Mouse (Mus musculus) stomach, embryonic 16.5 days (tissue): ENCODE results near the gene Foxred2. TPM values are rescaled to one million over a fixed set of nuclear protein-coding genes. Genes with fewer than 3 reads are reported as not detected.
A peak's percentile ranks its signal among the peaks of the same experiment; 100 is the strongest.

Experiments
- ATAC-seq: fragments of 200-750 bp; cut with Nextera tagmentation; 2 replicates; pipeline ENCODE4 v1.8.0; 2017; ENCODE audit warnings: moderate number of reproducible peaks, moderate TSS enrichment; ENCODE audit not compliant: insufficient read depth, low FRiP score
- H3K27ac ChIP-seq: fragments of 300-500 bp; sonication (generic); 2 replicates; pipeline ENCODE4 v1.5.1; 2014; ENCODE audit warnings: low read length
- H3K27me3 ChIP-seq: fragments of 300-500 bp; sonication (generic); 2 replicates; pipeline ENCODE4 v1.6.1; 2014; ENCODE audit warnings: low read length, control low read depth, mixed read lengths; ENCODE audit not compliant: control insufficient read depth, insufficient read depth
- H3K36me3 ChIP-seq: fragments of 300-500 bp; sonication (generic); 2 replicates; pipeline ENCODE4 v1.6.1; 2014; ENCODE audit warnings: low read length; ENCODE audit not compliant: control insufficient read depth, insufficient read depth
- H3K4me1 ChIP-seq: fragments of 300-500 bp; sonication (generic); 2 replicates; pipeline ENCODE4 v1.6.1; 2014; ENCODE audit warnings: low read length, control low read depth, mixed read lengths; ENCODE audit not compliant: control insufficient read depth, insufficient read depth
- H3K4me2 ChIP-seq: fragments of 300-500 bp; sonication (generic); 2 replicates; pipeline ENCODE4 v1.6.1; 2014; ENCODE audit warnings: low read depth, low read length, mixed read lengths
- H3K4me3 ChIP-seq: fragments of 300-500 bp; sonication (generic); replicated peaks from 2 replicates; pipeline ENCODE4 v1.5.1; 2014; ENCODE audit warnings: mild to moderate bottlenecking, low read length
- H3K9ac ChIP-seq: fragments of 300-500 bp; sonication (generic); 2 replicates; pipeline ENCODE4 v1.6.1; 2014; ENCODE audit warnings: low read length
- H3K9me3 ChIP-seq: fragments of 300-500 bp; sonication (generic); replicated peaks from 2 replicates; pipeline ENCODE4 v1.6.1; 2016; ENCODE audit warnings: low read length, control low read depth; ENCODE audit not compliant: control insufficient read depth
- WGBS: fragments of 180-500 bp; shearing (Covaris S2); extraction: QIAGEN DNeasy Blood & Tissue Kit; methylation state at CpG from one replicate; pipeline ENCODE4 v1.1.7; 2014; 5-methylcytosine and 5-hydroxymethylcytosine counted together
- polyA plus RNA-seq: library from polyadenylated mRNA; unstranded; fragments of >200 nt; fragmentation: Nextera tagmentation; extraction: Ambion mirVana; gene quantifications from 2 replicates; pipeline ENCODE4 v1.2.1, GENCODE M21; 2015

Gene Foxred2
- polyA plus RNA-seq, 1 experiment from 2014 or later = 3.3 TPM

DNA sequence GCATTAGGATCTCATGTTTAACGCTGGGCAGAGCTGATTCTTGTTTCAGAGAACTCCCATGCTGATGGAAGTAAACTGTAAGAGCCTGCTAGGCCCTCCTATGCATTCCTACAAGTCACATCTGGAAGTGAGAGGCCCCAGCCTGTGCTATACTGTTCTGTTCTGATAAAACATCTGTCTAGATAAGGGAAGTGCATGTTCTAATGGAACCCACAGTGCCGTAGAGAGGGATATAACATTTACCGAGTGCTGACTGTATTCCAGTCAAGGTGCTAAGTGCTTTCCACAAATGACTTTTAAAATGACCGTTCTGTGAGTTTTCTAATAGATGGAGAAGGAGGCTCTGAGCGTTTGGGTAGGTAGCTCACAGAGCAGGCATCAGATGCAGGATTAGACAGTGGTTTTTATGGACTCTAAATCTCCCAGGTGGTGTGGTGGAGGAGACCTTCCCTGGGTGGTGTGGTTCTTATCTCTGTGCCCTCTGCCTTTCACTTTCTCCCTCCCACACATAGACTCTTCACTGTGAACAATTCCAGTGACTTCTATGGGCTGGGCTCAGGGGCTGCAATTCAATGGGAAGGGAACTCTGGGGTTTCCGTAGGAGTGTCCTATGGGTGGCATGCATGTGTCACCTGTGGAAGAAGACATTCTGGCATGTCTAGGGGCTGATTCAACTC lies 17.8 kb upstream of the Foxred2 start:
- no peak for ATAC-seq
- no peaks in the 10 kb centered on the region for H3K9me3 ChIP-seq
- H3K27ac ChIP-seq = no peak overlapping the region
- no peaks in the 10 kb centered on the region for H3K36me3 ChIP-seq
- WGBS = 63% methylated on average over 6 of the region's 6 CpGs
- no peak overlapping the region for H3K4me2 ChIP-seq
- H3K9ac ChIP-seq = no peak overlapping the region
- H3K27me3 ChIP-seq = no peaks in the 10 kb centered on the region
- H3K4me1 ChIP-seq = peaks cover 4% of the 10 kb centered on the region
- H3K4me3 ChIP-seq = no peak overlapping the region

- Histone ChIP-seq H3K4me2 (peak within 1 kb of the TSS; percentile 76), H3K4me3 (peak within 1 kb of the TSS; percentile 89), H3K27me3 (no peaks in the 10 kb centered on the region), H3K36me3 (peaks cover 10% of the 10 kb centered on the region; the same call in 1 of the 2 replicates), H3K4me1 (peaks cover 11% of the 10 kb centered on the region), H3K9ac (peak within 1 kb of the TSS; percentile 99), H3K9me3 (no peaks in the 10 kb centered on the region), H3K27ac (peak within 1 kb of the TSS; percentile 98)
- ATAC-seq = peak; percentile 89
- under 1% methylated on average over 72 of the region's 72 CpGs for WGBS
Observed at GRCm38 (mm10) chr15:77970470-77971292, 14.2 kb upstream of the Foxred2 start, which contains the start of gene Eif3d. Eif3d (minus strand) TSS chr15:77970813.

DNA sequence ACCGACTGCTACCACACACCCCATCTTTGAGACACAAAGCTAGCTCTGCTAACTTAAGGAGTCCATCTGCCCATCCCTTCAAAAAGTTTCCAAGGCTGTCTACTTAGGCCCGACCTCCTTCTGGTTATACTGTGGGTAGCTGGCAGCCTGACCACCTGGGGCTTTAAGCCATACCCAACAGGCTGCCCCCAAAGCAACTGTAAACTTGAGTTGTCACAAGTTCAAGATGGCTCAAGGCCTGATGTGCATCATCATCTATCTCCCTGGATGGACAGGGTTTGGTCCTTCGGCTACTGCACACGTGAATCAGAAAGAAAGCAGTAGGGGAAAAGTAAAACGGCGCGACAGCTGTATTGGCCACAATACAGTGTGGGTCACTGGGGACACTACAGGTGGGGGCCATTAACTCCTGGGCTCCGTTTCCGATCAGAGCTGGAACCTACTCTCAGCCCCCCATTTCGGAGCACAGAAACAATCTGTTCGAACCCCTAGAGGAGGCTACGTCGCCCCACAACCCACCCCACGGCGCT lies 13.5 kb upstream of the Foxred2 start:
- Histone ChIP-seq H3K27ac (peak overlapping the region; percentile 98), H3K4me1 (peaks cover 11% of the 10 kb centered on the region), H3K9me3 (no peaks in the 10 kb centered on the region), H3K4me2 (peak overlapping the region; percentile 76), H3K36me3 (peaks cover 15% of the 10 kb centered on the region), H3K27me3 (no peaks in the 10 kb centered on the region), H3K9ac (peak overlapping the region; percentile 99), H3K4me3 (peak overlapping the region; percentile 89)
- no peak for ATAC-seq
- WGBS = 1% methylated on average over 15 of the region's 15 CpGs

DNA sequence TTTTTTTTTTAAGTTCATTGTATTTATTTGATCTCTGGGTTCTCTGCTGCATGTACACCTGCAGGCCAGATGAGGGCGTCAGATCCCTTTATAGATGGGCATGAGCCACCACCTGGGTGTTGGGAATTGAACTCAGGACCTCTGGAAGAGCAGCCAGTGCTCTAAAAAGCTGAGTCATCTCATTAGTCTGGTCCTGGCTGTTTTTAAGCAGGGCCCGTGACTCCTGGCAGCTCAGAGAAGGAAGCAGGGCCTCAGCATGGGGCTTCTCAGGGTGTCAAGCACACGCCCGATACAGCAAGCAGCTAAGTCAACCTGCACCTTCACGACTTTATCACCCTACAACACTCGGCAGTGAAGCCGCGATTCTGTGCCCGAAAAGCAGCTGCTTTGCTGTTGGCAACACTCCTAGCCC lies 8.6 kb upstream of the Foxred2 start:
- Histone ChIP-seq H3K4me1 (peaks cover 11% of the 10 kb centered on the region), H3K9me3 (no peaks in the 10 kb centered on the region), H3K36me3 (peaks cover 52% of the 10 kb centered on the region), H3K4me3 (no peak overlapping the region), H3K27ac (no peak overlapping the region), H3K9ac (no peak overlapping the region), H3K27me3 (no peaks in the 10 kb centered on the region), H3K4me2 (no peak overlapping the region)
- WGBS = 79% methylated on average over 9 of the region's 9 CpGs
- ATAC-seq = no peak

DNA sequence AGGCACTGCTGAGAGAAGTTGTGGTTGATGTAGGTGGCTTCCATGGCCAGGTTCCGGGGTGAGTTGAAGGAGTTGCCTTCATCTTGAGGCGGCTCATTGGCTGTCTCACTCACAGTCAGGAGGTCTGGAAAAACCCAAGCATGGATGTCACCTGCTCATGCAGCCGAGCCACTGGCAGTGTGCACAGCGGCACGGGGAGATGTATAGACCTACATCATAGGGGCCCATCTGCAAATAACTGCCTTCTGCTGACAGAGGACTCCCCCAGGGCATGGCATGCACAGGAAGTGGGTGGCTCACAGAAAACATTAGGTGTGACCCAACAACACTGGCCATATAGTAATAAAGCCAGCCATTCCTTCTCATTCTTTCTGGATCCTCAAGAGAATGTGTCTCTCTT lies 5.9 kb upstream of the Foxred2 start:
- H3K27me3 ChIP-seq = no peaks in the 10 kb centered on the region
- no peak for ATAC-seq
- H3K4me2 ChIP-seq = no peak overlapping the region
- no peak overlapping the region for H3K27ac ChIP-seq
- WGBS = 94% methylated on average over 5 of the region's 5 CpGs
- no peak overlapping the region for H3K9ac ChIP-seq
- peaks cover 62% of the 10 kb centered on the region for H3K36me3 ChIP-seq
- no peak overlapping the region for H3K4me3 ChIP-seq
- H3K9me3 ChIP-seq = no peaks in the 10 kb centered on the region
- no peaks in the 10 kb centered on the region for H3K4me1 ChIP-seq

DNA sequence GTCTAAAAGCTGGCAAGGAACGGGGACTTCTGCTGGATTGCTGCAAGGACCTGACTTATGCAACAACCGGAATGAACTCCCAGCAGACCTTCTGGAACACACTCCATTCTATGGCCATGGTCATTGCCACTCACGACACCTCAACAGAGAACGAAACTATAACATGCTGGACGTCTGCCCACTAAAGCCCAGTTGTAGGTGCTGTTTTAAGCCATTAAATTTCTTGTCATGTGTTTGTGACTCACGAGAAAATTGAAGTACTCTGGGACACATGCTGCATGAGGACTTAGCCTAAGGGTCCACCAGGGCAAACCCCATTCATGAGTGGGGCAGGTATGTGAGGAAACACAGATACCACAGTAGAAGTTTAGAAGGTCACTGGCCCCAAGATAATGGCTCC lies 4.2 kb upstream of the Foxred2 start:
- H3K4me3 ChIP-seq = no peak overlapping the region
- H3K27me3 ChIP-seq = peaks cover 7% of the 10 kb centered on the region
- no peaks in the 10 kb centered on the region for H3K9me3 ChIP-seq
- H3K9ac ChIP-seq = no peak overlapping the region
- peaks cover 7% of the 10 kb centered on the region; the same call in 1 of the 2 replicates for H3K4me1 ChIP-seq
- WGBS = 89% methylated on average over 6 of the region's 6 CpGs
- ATAC-seq = no peak
- H3K4me2 ChIP-seq = no peak overlapping the region
- peaks cover 55% of the 10 kb centered on the region for H3K36me3 ChIP-seq
- H3K27ac ChIP-seq = no peak overlapping the region

DNA sequence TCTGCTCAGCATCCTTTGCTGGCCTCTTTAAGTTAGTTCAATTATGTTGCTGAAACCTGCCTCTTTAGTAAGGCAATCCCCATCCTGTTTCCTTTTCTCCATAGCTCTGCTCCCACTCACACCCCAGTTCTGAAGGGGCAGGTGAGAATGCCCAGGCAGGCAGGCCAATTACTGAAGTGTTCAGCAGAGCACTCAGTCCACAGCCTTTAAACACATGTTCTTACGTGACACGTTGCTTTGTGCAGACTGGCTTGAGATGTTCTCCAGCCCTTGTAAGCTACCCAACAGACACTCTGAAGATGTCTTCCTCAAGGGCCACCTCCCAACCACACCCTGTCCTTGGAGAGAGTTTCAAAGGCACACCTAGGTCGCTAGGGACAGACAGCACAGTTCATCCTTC lies 1.5 kb upstream of the Foxred2 start:
- no peak overlapping the region for H3K27ac ChIP-seq
- no peak overlapping the region for H3K4me3 ChIP-seq
- H3K4me2 ChIP-seq = no peak overlapping the region
- H3K9ac ChIP-seq = no peak overlapping the region
- H3K4me1 ChIP-seq = peaks cover 8% of the 10 kb centered on the region; the same call in 1 of the 2 replicates
- no peaks in the 10 kb centered on the region for H3K9me3 ChIP-seq
- peaks cover 41% of the 10 kb centered on the region for H3K36me3 ChIP-seq
- WGBS = 61% methylated on average over 3 of the region's 3 CpGs
- ATAC-seq = no peak
- peaks cover 12% of the 10 kb centered on the region for H3K27me3 ChIP-seq

GRCm38 (mm10) chr15:77957625-77958024 lies 1.1 kb upstream of the Foxred2 start:
- WGBS = 43% methylated on average over 5 of the region's 5 CpGs
- H3K9me3 ChIP-seq = no peaks in the 10 kb centered on the region
- no peak overlapping the region for H3K9ac ChIP-seq
- peaks cover 37% of the 10 kb centered on the region for H3K36me3 ChIP-seq
- peaks cover 12% of the 10 kb centered on the region for H3K27me3 ChIP-seq
- peaks cover 8% of the 10 kb centered on the region; the same call in 1 of the 2 replicates for H3K4me1 ChIP-seq
- no peak overlapping the region for H3K27ac ChIP-seq
- H3K4me3 ChIP-seq = no peak overlapping the region
- no peak overlapping the region for H3K4me2 ChIP-seq
- no peak for ATAC-seq
